Mouse (Mus musculus): ENCODE measurements around the gene 8030411F24Rik.

DNA sequence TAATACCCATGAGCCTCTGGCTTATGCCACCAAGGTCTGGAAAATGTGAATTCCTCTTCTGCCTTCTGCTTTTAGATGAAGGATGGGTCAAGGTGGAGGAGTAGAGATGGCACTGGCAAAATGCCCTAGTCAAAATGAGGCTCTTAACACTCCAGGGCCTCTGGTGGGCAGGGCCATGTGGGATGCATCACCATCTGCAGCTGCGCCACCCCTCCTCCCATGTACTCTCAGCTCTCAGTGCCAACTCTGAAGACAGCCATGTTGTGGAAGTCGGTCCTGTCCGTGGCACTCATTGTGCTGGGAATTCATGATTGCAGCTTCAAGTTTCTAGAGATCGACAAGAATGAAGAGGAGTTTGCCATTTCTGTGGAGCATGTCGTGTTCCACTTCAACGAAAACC is 7.3 kb downstream of the 8030411F24Rik start, which contains the start of gene Cst12:
- no peak for TF ChIP-seq CTCF (IDR thresholded peaks at IDR 0.05; ENCODE audit: low read depth)
- TF ChIP-seq EP300 (IDR thresholded peaks at IDR 0.05; ENCODE audit: low read depth) = no peak
